Mouse (Mus musculus) MEL (cell line): Measurements from ENCODE around the gene Coro2b.

ENCODE experiments used
- CTCF ChIP-seq, 3 experiments: IDR thresholded peaks in 2 of 3; conservative IDR thresholded peaks in 1 of 3; 2 replicates each; pipeline ENCODE4 v1.5.1; 2011 to 2012; ENCODE audit warnings: low read length in 3 of 3, low read depth in 2 of 3, mild to moderate bottlenecking in 2 of 3, improper control_type of control experiment in 1 of 3, inconsistent platforms in 1 of 3, mixed read lengths in 1 of 3, moderate library complexity in 1 of 3; ENCODE audit not compliant: control insufficient read depth in 1 of 3, insufficient read depth in 1 of 3, poor library complexity in 1 of 3, severe bottlenecking in 1 of 3
- POLR2A ChIP-seq, 2 experiments: IDR thresholded peaks; 2 replicates each; pipeline ENCODE4 v1.6.1; 2011 to 2012; ENCODE audit warnings: low read length in 2 of 2, mild to moderate bottlenecking in 2 of 2, control low read depth in 1 of 2, improper control_type of control experiment in 1 of 2, low read depth in 1 of 2, moderate library complexity in 1 of 2; ENCODE audit not compliant: control insufficient read depth in 1 of 2, insufficient read depth in 1 of 2, poor library complexity in 1 of 2
- RCOR1 ChIP-seq: IDR thresholded peaks from 2 replicates; pipeline ENCODE4 v1.6.1; 2012; ENCODE audit warnings: low read depth, mild to moderate bottlenecking, inconsistent platforms, low read length, improper control_type of control experiment
- TAL1 ChIP-seq: IDR thresholded peaks from 2 replicates; pipeline ENCODE4 v1.6.1; 2012; ENCODE audit warnings: mild to moderate bottlenecking, inconsistent platforms, low read length, moderate library complexity, mixed read lengths
- TCF12 ChIP-seq: IDR thresholded peaks from 2 replicates; pipeline ENCODE4 v1.6.1; 2014; ENCODE audit warnings: low read depth, mild to moderate bottlenecking, inconsistent platforms, low read length, improper control_type of control experiment, moderate library complexity

DNA sequence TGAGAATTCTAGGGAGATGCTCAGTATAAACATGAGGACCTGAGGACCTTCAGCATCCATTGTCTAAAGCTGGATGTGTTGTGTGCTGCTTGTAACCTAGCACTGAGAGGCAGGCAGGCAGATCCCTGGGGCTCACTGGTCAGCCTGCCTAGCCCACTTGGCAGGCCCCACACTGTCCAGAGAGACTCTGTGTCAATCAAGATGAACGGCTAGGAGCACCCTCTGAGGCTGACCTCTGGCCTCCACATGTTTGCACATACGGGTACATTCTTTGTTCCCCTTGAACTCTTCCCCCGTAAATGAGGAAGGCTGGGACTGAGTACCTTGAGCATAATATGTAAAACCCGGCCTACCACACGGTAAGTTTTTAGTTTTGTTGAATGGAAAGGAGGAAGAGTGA lies 156.5 kb downstream of the Coro2b start:
- no peak for TF ChIP-seq TCF12
- TF ChIP-seq POLR2A (IDR thresholded peaks at IDR 0.05; ENCODE audit: control insufficient read depth in 1 of 2, insufficient read depth in 1 of 2, low read depth in 1 of 2, low read length in 2 of 2, poor library complexity in 1 of 2) = no peak
- no peak for TF ChIP-seq RCOR1
- no peak for TF ChIP-seq CTCF (IDR thresholded peaks at IDR 0.05 in 2 of 3, conservative IDR thresholded peaks at IDR 0.05 in 1 of 3; ENCODE audit: control insufficient read depth in 1 of 3, insufficient read depth in 1 of 3, low read depth in 2 of 3, low read length in 3 of 3, poor library complexity in 1 of 3, severe bottlenecking in 1 of 3)
- TF ChIP-seq TAL1 = no peak
